Mouse (Mus musculus) testis, adult 2 months (tissue): ENCODE measurements around the gene Gm5286.
"Not testable (repeated sequence)": the region's sequence is repeated elsewhere in the genome, so short reads cannot be mapped to it uniquely, and the experiment has no call there.

ENCODE experiments used
- CTCF ChIP-seq: fragments of 200-500 bp; IDR thresholded peaks from 2 replicates; pipeline ENCODE4 v1.5.1; 2012; ENCODE audit warnings: low read depth, mild to moderate bottlenecking, inconsistent platforms, low read length, moderate library complexity; ENCODE audit not compliant: control insufficient read depth, insufficient read depth, insufficient replicate concordance
- POLR2A ChIP-seq: fragments of 200-500 bp; IDR thresholded peaks from 2 replicates; pipeline ENCODE4 v1.6.1; 2012; ENCODE audit warnings: low read depth, mild to moderate bottlenecking, inconsistent platforms, low read length, moderate library complexity; ENCODE audit not compliant: control insufficient read depth

DNA sequence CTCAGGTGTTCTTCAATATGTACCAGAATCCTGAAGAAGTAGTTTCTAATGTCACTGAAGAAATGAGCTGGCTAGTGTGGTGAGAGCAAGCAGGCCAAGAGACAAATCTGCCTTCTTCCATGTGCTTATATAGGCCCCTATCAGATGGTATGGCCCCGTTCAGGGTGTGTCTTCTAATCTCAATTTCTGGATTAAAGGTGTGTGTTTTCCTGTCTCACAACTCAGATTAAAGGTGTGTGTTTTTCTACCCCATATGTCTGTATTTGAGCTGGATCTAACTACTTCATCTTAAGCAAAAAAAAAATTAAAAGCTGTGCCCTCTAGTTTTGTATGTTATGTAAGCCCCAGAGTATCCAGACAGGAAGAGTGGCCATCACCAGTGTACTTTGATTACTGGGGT, 18.4 kb upstream of the Gm5286 start, which contains the start of gene Gm10696:
- not testable (repeated sequence) for TF ChIP-seq POLR2A, CTCF
